ENCODE assay signal across 9 mouse cellular contexts in the genomic region with DNA sequence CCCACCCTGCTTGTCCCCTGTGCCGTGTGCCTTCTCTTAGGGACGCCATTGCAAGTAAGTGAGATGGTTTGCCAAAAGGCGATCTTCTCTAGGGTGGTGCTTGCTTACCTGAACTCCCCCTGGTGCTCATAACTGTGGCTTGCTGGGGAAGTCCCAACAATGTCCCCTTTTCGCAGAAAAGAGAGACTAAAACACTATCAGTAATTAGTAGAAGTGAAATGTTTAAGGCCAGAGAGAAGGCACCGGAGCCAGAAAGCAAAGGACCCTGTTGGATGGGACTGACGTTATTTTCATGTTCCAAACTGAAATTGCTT. TPM values are rescaled to one million over a fixed set of nuclear protein-coding genes. Genes with fewer than 3 reads are reported as not detected.
DNase-seq lines count a peak whose midpoint lies in the region; ATAC-seq lines count a peak whose summit lies in the region.
"Had no signal": no experiment of that assay in that cellular context is flagged by ENCODE, and none has a peak within 500 bp of the region (broad histone marks: within the 10 kb centered on the region; RNA-seq: fewer than 3 reads in every experiment).

No protein-coding gene starts in this region.

- H3K27me3 ChIP-seq in kidney, embryonic 14.5 days (ENCODE audit: control insufficient read depth, insufficient read depth, low read length): peaks cover 20% of the 10 kb centered on the region
- H3K27me3 ChIP-seq in embryonic facial prominence, embryonic 11.5 days (ENCODE audit: control insufficient read depth, insufficient read depth, low read length): peaks cover 13% of the 10 kb centered on the region
- peaks cover 31% of the 10 kb centered on the region for H3K27me3 ChIP-seq in hindbrain, embryonic 13.5 days
- H3K27me3 ChIP-seq in midbrain, embryonic 13.5 days: peaks cover 30% of the 10 kb centered on the region

- no peaks in the 10 kb centered on the region for H3K36me3 ChIP-seq in kidney, embryonic 14.5 days (ENCODE audit: control insufficient read depth, insufficient read depth, low read length)
- H3K36me3 ChIP-seq in embryonic facial prominence, embryonic 11.5 days (replicated peaks; ENCODE audit: control insufficient read depth, insufficient read depth, low read depth, low read length): no peaks in the 10 kb centered on the region
- H3K36me3 ChIP-seq in hindbrain, embryonic 13.5 days: no peaks in the 10 kb centered on the region
- no peaks in the 10 kb centered on the region for H3K36me3 ChIP-seq in midbrain, embryonic 13.5 days

- H3K9ac ChIP-seq in kidney, embryonic 14.5 days (ENCODE audit: low read depth, low read length): no peak overlapping the region
- no peak overlapping the region for H3K9ac ChIP-seq in embryonic facial prominence, embryonic 11.5 days (replicated peaks; ENCODE audit: low read length)
- H3K9ac ChIP-seq in hindbrain, embryonic 13.5 days: peak overlapping the region; percentile 77
- peak overlapping the region; percentile 69 for H3K9ac ChIP-seq in midbrain, embryonic 13.5 days (replicated peaks)

- no peak overlapping the region for H3K27ac ChIP-seq in kidney, embryonic 14.5 days (ENCODE audit: low read depth, low read length)
- H3K27ac ChIP-seq in embryonic facial prominence, embryonic 11.5 days (replicated peaks; ENCODE audit: low read depth, low read length): no peak overlapping the region
- H3K27ac ChIP-seq in hindbrain, embryonic 13.5 days: no peak overlapping the region
- H3K27ac ChIP-seq in midbrain, embryonic 13.5 days: no peak overlapping the region

- no peak for DNase-seq in kidney, postnatal 10 days
- no peak for DNase-seq in embryonic facial prominence, embryonic 11.5 days (ENCODE audit: low spot score)
- no peak for DNase-seq in cerebellum, adult 9-10 months
- no peak for DNase-seq in embryo, embryonic 9.5 days (ENCODE audit: extremely low spot score)
- DNase-seq: gastrocnemius, postnatal 14 days had no signal

- no peaks in the 10 kb centered on the region for H3K9me3 ChIP-seq in kidney, embryonic 14.5 days (ENCODE audit: control insufficient read depth, low read length)
- no peaks in the 10 kb centered on the region for H3K9me3 ChIP-seq in embryonic facial prominence, embryonic 11.5 days (replicated peaks; ENCODE audit: control insufficient read depth, low read length)
- H3K9me3 ChIP-seq in hindbrain, embryonic 13.5 days: no peaks in the 10 kb centered on the region
- H3K9me3 ChIP-seq in midbrain, embryonic 13.5 days: no peaks in the 10 kb centered on the region

- H3K4me2 ChIP-seq in kidney, embryonic 14.5 days (replicated peaks; ENCODE audit: low read depth, low read length): peak overlapping the region; percentile 88
- H3K4me2 ChIP-seq in embryonic facial prominence, embryonic 11.5 days (ENCODE audit: low read depth, low read length): peak overlapping the region; percentile 93
- peak overlapping the region; percentile 94 for H3K4me2 ChIP-seq in hindbrain, embryonic 13.5 days
- H3K4me2 ChIP-seq in midbrain, embryonic 13.5 days (replicated peaks): peak overlapping the region; percentile 83

- H3K4me1 ChIP-seq in kidney, embryonic 14.5 days (ENCODE audit: control insufficient read depth, insufficient read depth, low read length): no peaks in the 10 kb centered on the region
- H3K4me1 ChIP-seq in embryonic facial prominence, embryonic 11.5 days (ENCODE audit: control insufficient read depth, insufficient read depth, low read length): no peaks in the 10 kb centered on the region
- peaks cover 23% of the 10 kb centered on the region for H3K4me1 ChIP-seq in hindbrain, embryonic 13.5 days (replicated peaks)
- H3K4me1 ChIP-seq in midbrain, embryonic 13.5 days (replicated peaks): peaks cover 20% of the 10 kb centered on the region

- peak overlapping the region; percentile 52 for H3K4me3 ChIP-seq in kidney, embryonic 14.5 days (ENCODE audit: low read length)
- H3K4me3 ChIP-seq in embryonic facial prominence, embryonic 11.5 days (ENCODE audit: low read depth, low read length): peak overlapping the region; percentile 53
- H3K4me3 ChIP-seq in hindbrain, embryonic 13.5 days: peak overlapping the region; percentile 73
- peak overlapping the region; percentile 68 for H3K4me3 ChIP-seq in midbrain, embryonic 13.5 days (replicated peaks)

- no peak; the same call in 1 of the 2 replicates for ATAC-seq in kidney, embryonic 14.5 days (ENCODE audit: low FRiP score, low TSS enrichment)
- ATAC-seq in embryonic facial prominence, embryonic 11.5 days (replicated peaks; ENCODE audit: insufficient number of reproducible peaks, low FRiP score, low TSS enrichment, low read depth): no peak; the same call in 1 of the 2 replicates
- ATAC-seq in hindbrain, embryonic 13.5 days (ENCODE audit: low FRiP score): no peak
- no peak for ATAC-seq in midbrain, embryonic 13.5 days
- ATAC-seq in monocyte, adult 5-6 weeks (replicated peaks; ENCODE audit: insufficient number of reproducible peaks, low FRiP score, low TSS enrichment, poor library complexity, severe bottlenecking): no peak

- 23% methylated on average over 6 of the region's 6 CpGs for WGBS in kidney, embryonic 14.5 days
- 18% methylated on average over 6 of the region's 6 CpGs for WGBS in embryonic facial prominence, embryonic 11.5 days
- WGBS in hindbrain, embryonic 13.5 days: 22% methylated on average over 6 of the region's 6 CpGs
- WGBS in midbrain, embryonic 13.5 days: 19% methylated on average over 6 of the region's 6 CpGs

RNA-seq across cellular contexts. Expression of gene Gabrg3, which starts 0.3 kb away (rescaled TPM):
- 0.54 and 0.81 TPM in 2 replicates for polyA plus RNA-seq in kidney, embryonic 14.5 days (2014; fragmentation: Nextera tagmentation; extraction: Ambion mirVana)
- polyA plus RNA-seq in embryonic facial prominence, embryonic 11.5 days (2014; fragmentation: Nextera tagmentation; extraction: Ambion mirVana): 0.21 and 0.25 TPM in 2 replicates
- polyA plus RNA-seq in hindbrain, embryonic 13.5 days (2015; fragmentation: Nextera tagmentation; extraction: Ambion mirVana): 2.3 and 2.8 TPM in 2 replicates
- 1.7 and 1.9 TPM in 2 replicates for polyA plus RNA-seq in midbrain, embryonic 13.5 days (2015; fragmentation: Nextera tagmentation; extraction: Ambion mirVana)
- not detected in 3 replicates for total RNA-seq in monocyte, adult 5-6 weeks (2017)

RNA-seq across cellular contexts. Expression of gene Gabrb3, which starts 32.2 kb away (rescaled TPM):
- 0.56 and 1.2 TPM in 2 replicates for polyA plus RNA-seq in kidney, embryonic 14.5 days (2014; fragmentation: Nextera tagmentation; extraction: Ambion mirVana)
- polyA plus RNA-seq in embryonic facial prominence, embryonic 11.5 days (2014; fragmentation: Nextera tagmentation; extraction: Ambion mirVana): 4.4 and 4.6 TPM in 2 replicates
- 32.3 and 35.8 TPM in 2 replicates for polyA plus RNA-seq in hindbrain, embryonic 13.5 days (2015; fragmentation: Nextera tagmentation; extraction: Ambion mirVana)
- polyA plus RNA-seq in midbrain, embryonic 13.5 days (2015; fragmentation: Nextera tagmentation; extraction: Ambion mirVana): 27.7 and 28.7 TPM in 2 replicates
- total RNA-seq in monocyte, adult 5-6 weeks (2017): not detected in 3 replicates

Comparison
In these comparisons a context has a peak if more than half of its experiments do, and no peak if none do; other contexts are left out.
1. H3K9ac ChIP-seq: peak in hindbrain, embryonic 13.5 days (single experiment) and midbrain, embryonic 13.5 days (single experiment); none in kidney, embryonic 14.5 days (single experiment) and embryonic facial prominence, embryonic 11.5 days (single experiment).
2. Peak in every context shown above with its lines, with median percentiles within 50 percentile points of each other: H3K4me2 ChIP-seq and H3K4me3 ChIP-seq.